ENCODE assay signal across 9 mouse cellular contexts in the genomic region with DNA sequence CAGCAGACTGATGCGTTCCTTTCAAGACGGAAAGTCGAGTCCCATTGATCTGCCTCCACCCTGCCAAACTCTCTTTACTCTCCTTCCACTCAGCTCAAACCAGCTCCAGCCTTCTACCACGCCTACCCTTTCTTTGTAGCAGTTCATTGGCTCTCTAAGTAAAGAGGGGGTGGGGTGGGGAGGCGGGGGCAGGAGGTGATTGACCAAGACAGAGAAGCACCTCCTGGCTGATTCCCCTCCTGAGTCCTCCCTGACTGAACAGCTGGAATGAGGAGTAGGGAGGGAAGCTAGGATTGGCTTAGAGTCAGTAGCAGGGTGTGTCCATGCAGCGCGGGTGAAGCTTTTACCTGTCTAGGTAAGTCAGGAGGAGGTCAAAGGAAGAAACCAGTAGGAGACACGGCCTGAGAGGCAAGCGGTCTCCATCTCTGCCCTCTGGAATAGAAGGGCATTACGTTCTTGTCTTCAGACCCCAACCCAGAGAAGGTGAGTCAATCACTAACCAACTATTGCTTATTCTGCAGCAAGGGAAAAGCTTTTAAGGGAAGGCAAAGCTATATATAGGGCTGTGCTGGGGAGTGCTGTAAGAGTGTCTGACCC. TPM values are rescaled to one million over a fixed set of nuclear protein-coding genes. Genes with fewer than 3 reads are reported as not detected.
DNase-seq lines count a peak whose midpoint lies in the region; ATAC-seq and TF ChIP-seq lines count a peak whose summit lies in the region.
"Had no signal": no experiment of that assay in that cellular context is flagged by ENCODE, and none has a peak within 500 bp of the region (broad histone marks: within the 10 kb centered on the region; RNA-seq: fewer than 3 reads in every experiment).

A gene (plus strand): TSS at position 236 of the 597 bp plus-strand sequence.

- H3K4me3 ChIP-seq in forebrain, embryonic 11.5 days (ENCODE audit: low read depth, low read length), result no peak within 1 kb of the TSS
- no peak within 1 kb of the TSS for H3K4me3 ChIP-seq in forebrain, postnatal 0 days (ENCODE audit: low read depth, low read length)
- peak within 1 kb of the TSS; percentile 33 for H3K4me3 ChIP-seq in intestine, embryonic 14.5 days (ENCODE audit: low read depth, low read length)
- peak within 1 kb of the TSS; percentile 67 to 86 for H3K4me3 ChIP-seq in liver, embryonic 14.5 days (ENCODE audit: insufficient read depth in 1 of 2, low read depth in 2 of 2, low read length in 2 of 2)

- H3K36me3 ChIP-seq in forebrain, embryonic 11.5 days (ENCODE audit: control insufficient read depth, insufficient read depth, low read length), result no peaks in the 10 kb centered on the region
- H3K36me3 ChIP-seq in forebrain, postnatal 0 days (ENCODE audit: insufficient read depth), result no peaks in the 10 kb centered on the region
- no peaks in the 10 kb centered on the region for H3K36me3 ChIP-seq in intestine, embryonic 14.5 days (ENCODE audit: control insufficient read depth, insufficient read depth, low read length)
- H3K36me3 ChIP-seq in liver, embryonic 14.5 days (replicated peaks; ENCODE audit: control insufficient read depth, insufficient read depth, low read depth), result peaks cover 4% of the 10 kb centered on the region

- no peak for TF ChIP-seq CTCF in forebrain, postnatal 0 days (IDR thresholded peaks at IDR 0.05; ENCODE audit: low read depth)
- no peak for TF ChIP-seq CTCF in liver, embryonic 14.5 days (IDR thresholded peaks at IDR 0.05; ENCODE audit: low read depth)

- WGBS in forebrain, embryonic 11.5 days, result 3% methylated on average over 10 of the region's 10 CpGs
- 8% methylated on average over 10 of the region's 10 CpGs for WGBS in forebrain, postnatal 0 days
- 2% methylated on average over 10 of the region's 10 CpGs for WGBS in intestine, embryonic 14.5 days
- 14% methylated on average over 10 of the region's 10 CpGs for WGBS in liver, embryonic 14.5 days (ENCODE audit: insufficient replicate concordance)

- peak within 1 kb of the TSS; percentile 19; the same call in 1 of the 2 replicates for H3K4me2 ChIP-seq in forebrain, embryonic 11.5 days (ENCODE audit: low read depth, low read length, severe bottlenecking)
- H3K4me2 ChIP-seq in forebrain, postnatal 0 days (ENCODE audit: low read depth), result no peak within 1 kb of the TSS
- peak within 1 kb of the TSS; percentile 43 for H3K4me2 ChIP-seq in intestine, embryonic 14.5 days (ENCODE audit: low read length)
- H3K4me2 ChIP-seq in liver, embryonic 14.5 days (ENCODE audit: low read depth), result peak within 1 kb of the TSS; percentile 89

- no peak for TF ChIP-seq EP300 in liver, embryonic 14.5 days (IDR thresholded peaks at IDR 0.05; ENCODE audit: low read depth)

- H3K27me3 ChIP-seq in forebrain, embryonic 11.5 days (ENCODE audit: control insufficient read depth, insufficient read depth, low read length), result no peaks in the 10 kb centered on the region
- no peaks in the 10 kb centered on the region for H3K27me3 ChIP-seq in forebrain, postnatal 0 days (ENCODE audit: insufficient read depth, low read length)
- no peaks in the 10 kb centered on the region for H3K27me3 ChIP-seq in intestine, embryonic 14.5 days (replicated peaks; ENCODE audit: control insufficient read depth, insufficient read depth, low read length)
- H3K27me3 ChIP-seq in liver, embryonic 14.5 days (ENCODE audit: control insufficient read depth, insufficient read depth, low read length), result no peaks in the 10 kb centered on the region

- H3K9me3 ChIP-seq in forebrain, embryonic 11.5 days (ENCODE audit: control insufficient read depth, low read length), result no peaks in the 10 kb centered on the region
- no peaks in the 10 kb centered on the region for H3K9me3 ChIP-seq in forebrain, postnatal 0 days (ENCODE audit: low read length)
- no peaks in the 10 kb centered on the region for H3K9me3 ChIP-seq in intestine, embryonic 14.5 days (ENCODE audit: control insufficient read depth, low read length)
- H3K9me3 ChIP-seq in liver, embryonic 14.5 days (ENCODE audit: control insufficient read depth, low read length), result no peaks in the 10 kb centered on the region

- no peaks in the 10 kb centered on the region for H3K4me1 ChIP-seq in forebrain, embryonic 11.5 days (replicated peaks; ENCODE audit: control insufficient read depth, insufficient read depth, low read length)
- no peaks in the 10 kb centered on the region for H3K4me1 ChIP-seq in forebrain, postnatal 0 days (ENCODE audit: insufficient read depth)
- H3K4me1 ChIP-seq in intestine, embryonic 14.5 days (replicated peaks; ENCODE audit: control insufficient read depth, insufficient read depth, low read length), result peaks cover 15% of the 10 kb centered on the region
- H3K4me1 ChIP-seq in liver, embryonic 14.5 days (replicated peaks; ENCODE audit: control insufficient read depth in 2 of 2, insufficient read depth in 2 of 2, low read length in 1 of 2), result peaks cover 40 to 54% of the 10 kb centered on the region in 2 experiments

- no peak within 1 kb of the TSS for H3K27ac ChIP-seq in forebrain, embryonic 11.5 days (ENCODE audit: low read depth, low read length)
- H3K27ac ChIP-seq in forebrain, postnatal 0 days (ENCODE audit: low read depth, low read length), result no peak within 1 kb of the TSS
- peak within 1 kb of the TSS; percentile 62; the same call in 1 of the 2 replicates for H3K27ac ChIP-seq in intestine, embryonic 14.5 days (ENCODE audit: low read depth)
- peak within 1 kb of the TSS; percentile 69 for H3K27ac ChIP-seq in liver, embryonic 14.5 days
- H3K27ac ChIP-seq: macrophage had no signal

- no peak within 1 kb of the TSS for H3K9ac ChIP-seq in forebrain, embryonic 11.5 days (ENCODE audit: low read length)
- no peak within 1 kb of the TSS for H3K9ac ChIP-seq in forebrain, postnatal 0 days
- peak within 1 kb of the TSS; percentile 23; the same call in 1 of the 2 replicates for H3K9ac ChIP-seq in intestine, embryonic 14.5 days (ENCODE audit: low read length)
- H3K9ac ChIP-seq in liver, embryonic 14.5 days (replicated peaks), result peak within 1 kb of the TSS; percentile 62

- peak; percentile 80 for ATAC-seq in forebrain, embryonic 11.5 days (replicated peaks; ENCODE audit: low FRiP score)
- ATAC-seq in forebrain, postnatal 0 days, result no peak
- ATAC-seq in intestine, embryonic 14.5 days (replicated peaks; ENCODE audit: low FRiP score, low TSS enrichment, low read depth), result peak; percentile 94
- peak; percentile 93 for ATAC-seq in liver, embryonic 14.5 days (ENCODE audit: insufficient read depth)

- peak; percentile 61 for DNase-seq in forebrain, embryonic 11.5 days (ENCODE audit: low spot score)
- DNase-seq in forebrain, postnatal 0 days, result no peak
- DNase-seq in c-Kit-positive CD71-positive TER-119-positive erythroid progenitor cells, embryonic 14.5 days (ENCODE audit: low spot score), result peak; percentile 85
- no peak for DNase-seq in intestine, embryonic 14.5 days (ENCODE audit: low spot score)
- peak; percentile 76 to 87 (median 83) for DNase-seq in liver, embryonic 14.5 days (ENCODE audit: low read depth in 3 of 3, low spot score in 3 of 3)
- peak; percentile 37 for DNase-seq in retina, embryonic 14.5 days (ENCODE audit: low spot score)
- DNase-seq in gastrocnemius, postnatal 25 days, result no peak
- DNase-seq in spleen, adult 18-20 months, result no peak

RNA-seq across cellular contexts. Expression of the gene that starts here (rescaled TPM):
- 0.83 and 1.1 TPM in 2 replicates for polyA plus RNA-seq in forebrain, embryonic 11.5 days (2014; fragmentation: Nextera tagmentation; extraction: Ambion mirVana)
- 0.33 and 0.69 TPM in 2 replicates for total RNA-seq in forebrain, postnatal 0 days (2014; rRNA removed)
- polyA plus RNA-seq in forebrain, postnatal 0 days (2015; fragmentation: Nextera tagmentation; extraction: Ambion mirVana), result 0.29 and 0.48 TPM in 2 replicates
- 55.7 and 61.4 TPM in 2 replicates for polyA plus RNA-seq in intestine, embryonic 14.5 days (2014; fragmentation: Nextera tagmentation; extraction: Ambion mirVana)
- polyA plus RNA-seq in liver, embryonic 14.5 days (2012; rRNA removed), result 3.6 and 3.7 TPM in 2 replicates
- 5.3 and 8.7 TPM in 2 replicates for polyA plus RNA-seq in liver, embryonic 14.5 days (2014; fragmentation: Nextera tagmentation; extraction: Ambion mirVana)
- under 1 TPM; 0.31 to 0.38 TPM for total RNA-seq in gastrocnemius, postnatal 25 days (2021)

Comparison
In these comparisons a context has a peak if more than half of its experiments do, and no peak if none do; other contexts are left out.
1. DNase-seq: peak in forebrain, embryonic 11.5 days (single experiment), c-Kit-positive CD71-positive TER-119-positive erythroid progenitor cells, embryonic 14.5 days (single experiment), liver, embryonic 14.5 days (3 of 3) and retina, embryonic 14.5 days (single experiment); none in forebrain, postnatal 0 days (single experiment), intestine, embryonic 14.5 days (single experiment), gastrocnemius, postnatal 25 days (single experiment) and spleen, adult 18-20 months (0 of 2).
2. H3K27ac ChIP-seq: peak in intestine, embryonic 14.5 days (single experiment) and liver, embryonic 14.5 days (single experiment); none in forebrain, embryonic 11.5 days (single experiment) and forebrain, postnatal 0 days (single experiment).
3. H3K4me3 ChIP-seq: peak in intestine, embryonic 14.5 days (single experiment) and liver, embryonic 14.5 days (2 of 2); none in forebrain, embryonic 11.5 days (single experiment) and forebrain, postnatal 0 days (single experiment).
4. H3K9ac ChIP-seq: peak in intestine, embryonic 14.5 days (single experiment) and liver, embryonic 14.5 days (single experiment); none in forebrain, embryonic 11.5 days (single experiment) and forebrain, postnatal 0 days (single experiment).